Mouse (Mus musculus): Measurements from ENCODE around the gene Slc12a7. TPM values are rescaled to one million over a fixed set of nuclear protein-coding genes. Genes with fewer than 3 reads are reported as not detected.
"Not testable (repeated sequence)": the region's sequence is repeated elsewhere in the genome, so short reads cannot be mapped to it uniquely, and the experiment has no call there.

The Slc12a7 gene
- 10 to 100 TPM; 12.1 to 12.3 TPM for total RNA-seq (2021)

DNA sequence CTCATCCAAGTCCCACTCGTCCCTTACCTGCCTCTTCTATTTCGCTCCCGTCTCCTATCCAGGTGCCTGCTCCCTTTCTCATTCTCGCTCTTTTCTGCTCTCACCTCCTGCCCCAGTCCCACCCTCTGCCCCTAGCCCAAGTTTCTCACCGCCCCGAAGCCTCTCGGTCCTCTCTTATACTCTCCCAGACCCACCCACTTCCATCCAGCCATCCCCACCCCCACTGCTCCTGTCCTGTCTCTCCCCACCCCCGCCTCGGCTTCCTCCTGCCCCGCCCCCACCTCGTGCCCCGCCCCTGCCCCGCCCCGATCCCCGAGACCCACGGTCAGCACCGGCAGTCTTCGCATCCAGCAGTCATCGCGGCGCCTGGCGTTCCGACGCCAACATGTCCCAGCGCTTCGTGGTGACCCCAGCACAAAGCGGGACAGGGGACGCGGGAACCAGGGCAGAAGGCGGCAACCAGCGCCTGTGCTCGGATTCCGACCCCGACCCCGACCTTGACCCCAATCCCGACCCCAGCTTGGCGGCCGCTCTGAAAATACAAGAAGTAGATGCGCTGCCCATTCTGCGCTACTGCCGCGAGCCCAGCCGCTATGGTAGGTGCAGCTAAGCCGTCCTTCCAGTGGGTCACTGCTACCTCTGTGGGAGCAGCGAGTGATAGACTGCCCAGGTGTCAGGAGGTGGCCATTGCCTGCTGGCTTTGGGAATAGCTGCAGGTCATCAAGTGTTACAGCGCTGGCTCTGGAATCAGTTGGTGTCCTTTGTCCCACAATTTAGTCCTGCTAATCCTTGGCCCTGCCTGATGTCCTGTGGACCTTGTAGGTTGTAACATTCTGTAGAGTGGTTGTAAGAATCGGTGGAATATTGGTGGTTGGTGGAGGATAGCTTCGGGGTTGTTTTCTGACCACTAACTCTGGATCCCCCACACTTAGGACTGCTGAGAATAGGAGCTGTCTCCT lies at the start of gene Slc12a7:
TSS of gene Slc12a7 (plus strand) at position 353 of the 959 bp plus-strand sequence.
- intact Hi-C loops (cut with DNase I): no loop called here
- DNase-seq: no peak

DNA sequence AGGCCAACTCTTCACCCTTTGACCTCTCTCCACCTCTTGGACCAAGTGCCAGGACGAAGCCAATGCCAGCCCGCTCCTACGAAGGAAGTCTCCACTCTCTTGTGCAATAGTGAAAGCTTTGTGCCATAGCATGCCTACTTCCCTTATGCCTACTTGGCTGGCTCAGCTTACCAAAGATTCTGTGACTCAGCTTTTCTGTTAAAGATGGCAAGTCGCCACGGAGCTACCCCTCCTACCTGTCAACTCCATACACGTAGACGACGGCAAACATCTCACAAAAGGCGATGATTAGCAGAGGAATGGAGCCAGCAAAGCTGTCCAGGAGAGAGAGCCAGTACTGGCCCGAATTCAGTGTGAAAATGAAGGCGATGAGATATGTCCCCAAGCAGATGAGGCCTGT lies 49.2 kb upstream of the Slc12a7 start:
- DNase-seq: no peak
- intact Hi-C loops (cut with DNase I): loop anchor here (10.0 kb wide), 1 partner anchor 129 kb away; no protein-coding TSS in a partner anchor

DNA sequence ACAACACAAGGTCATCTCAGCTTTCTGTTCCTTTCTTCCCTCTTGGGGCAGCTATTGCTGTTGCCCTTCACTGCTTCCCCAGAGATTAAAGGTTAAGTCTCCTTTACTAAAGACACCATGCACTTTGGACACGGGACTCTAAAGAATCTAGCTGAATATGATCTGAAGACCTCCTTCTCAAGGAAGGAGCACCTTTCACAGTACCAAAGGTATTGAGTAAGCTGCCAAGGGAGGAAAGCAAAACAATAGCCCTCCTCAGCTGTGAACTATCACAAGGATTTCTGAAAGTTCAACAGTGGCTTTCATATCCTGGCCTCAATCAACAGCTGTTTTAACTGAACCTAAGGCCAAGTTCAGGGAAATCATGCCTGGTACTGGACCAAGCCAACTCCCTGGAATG lies 48.5 kb upstream of the Slc12a7 start:
- intact Hi-C loops (cut with DNase I): loop anchor here (10.0 kb wide), 1 partner anchor 130 kb away; no protein-coding TSS in a partner anchor
- DNase-seq: no peak

DNA sequence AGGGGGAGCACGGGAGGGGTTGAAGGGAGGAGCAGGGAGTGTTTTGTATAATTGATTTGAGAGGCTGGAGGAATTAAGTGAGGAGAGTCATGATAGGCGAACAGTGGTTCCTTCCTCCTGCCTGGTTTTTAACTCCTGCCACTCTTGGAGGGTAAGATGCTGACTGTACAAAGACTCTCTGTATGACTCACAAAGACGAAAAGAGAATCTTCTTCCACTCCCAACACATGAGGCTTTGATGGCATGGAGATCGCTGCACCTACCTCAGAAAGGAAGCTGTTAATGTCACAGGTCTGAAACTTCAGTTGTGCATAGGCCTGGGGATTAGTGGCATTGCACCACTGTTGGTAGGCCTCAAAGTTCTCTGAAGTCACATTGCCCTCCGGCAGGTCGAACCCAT lies 47.4 kb upstream of the Slc12a7 start:
- no peak for DNase-seq
- intact Hi-C loops (cut with DNase I): loop anchor here (10.0 kb wide), 1 partner anchor 131 kb away; no protein-coding TSS in a partner anchor

DNA sequence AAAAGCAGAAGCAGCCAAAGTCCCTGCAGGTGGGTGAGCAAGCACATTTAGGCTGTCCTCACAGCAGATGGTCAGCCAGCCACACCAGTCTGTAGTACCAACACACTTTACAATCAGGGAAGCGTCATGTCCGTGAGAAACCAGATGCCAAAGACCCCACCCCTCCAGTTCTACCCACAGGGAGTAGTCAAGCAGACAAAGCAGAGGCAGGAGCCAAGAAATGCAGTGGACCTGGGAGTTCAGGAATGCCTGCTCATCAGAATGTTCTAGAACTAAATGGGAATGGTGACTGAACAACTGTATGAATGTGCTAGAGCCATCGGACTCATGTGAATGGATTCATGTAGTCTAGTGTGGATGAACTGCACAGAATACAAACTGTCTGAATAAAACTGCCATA lies 45.3 kb upstream of the Slc12a7 start:
- intact Hi-C loops (cut with DNase I): loop anchor here (10.0 kb wide), 1 partner anchor 133 kb away; no protein-coding TSS in a partner anchor
- no peak for DNase-seq

DNA sequence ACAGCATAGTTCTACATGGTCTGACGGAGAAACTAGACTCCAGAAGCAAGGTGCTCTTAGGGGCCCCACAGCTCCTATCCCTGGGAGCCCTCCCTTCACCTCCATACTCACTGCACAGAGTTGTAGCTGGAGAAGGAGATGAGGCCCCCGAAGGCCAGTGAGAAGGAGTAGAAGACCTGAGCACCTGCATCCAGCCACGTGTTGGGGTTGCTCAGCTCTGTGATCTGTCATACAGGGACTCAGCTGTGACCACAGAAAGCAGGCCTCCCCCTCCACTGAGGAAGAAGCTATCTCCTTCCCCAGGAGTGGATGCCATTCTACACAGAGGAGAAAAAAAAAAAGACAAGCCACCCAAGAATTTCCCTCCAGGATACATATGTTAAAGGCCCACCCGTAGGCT lies 44.0 kb upstream of the Slc12a7 start:
- intact Hi-C loops (cut with DNase I): loop anchor here (10.0 kb wide), 1 partner anchor 134 kb away; no protein-coding TSS in a partner anchor
- no peak for DNase-seq

DNA sequence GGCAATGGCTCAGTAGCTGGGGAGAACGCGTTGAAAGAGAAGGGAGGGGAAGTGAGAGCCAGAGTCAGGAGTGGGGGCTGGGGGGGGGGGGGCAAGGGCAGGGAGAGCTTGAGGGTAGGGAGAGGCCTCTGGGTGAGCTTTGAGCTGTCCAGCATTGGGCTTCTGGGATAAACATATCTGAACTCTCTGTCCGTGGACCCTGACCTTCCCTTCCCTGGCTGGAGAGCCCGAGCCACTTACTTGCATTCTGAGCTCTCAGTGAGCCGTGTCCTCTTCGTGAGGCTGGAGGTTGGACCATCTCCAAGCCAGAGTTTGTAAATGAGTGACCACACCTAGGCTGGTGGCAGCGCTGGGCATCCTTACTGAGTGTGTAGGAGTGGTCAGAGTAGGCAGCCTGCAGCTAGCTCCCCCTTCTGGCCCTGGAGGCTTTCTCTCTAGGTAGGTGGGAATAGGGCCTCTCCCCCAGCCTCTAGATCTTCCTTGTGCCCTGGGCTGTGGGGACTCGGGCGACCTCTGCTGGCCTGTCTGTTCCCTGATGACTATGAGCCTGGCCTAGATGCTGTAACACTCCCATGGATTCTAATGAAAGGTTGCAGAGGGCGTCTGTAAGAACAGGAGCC lies 40.5 kb upstream of the Slc12a7 start:
- peak; percentile 77 for DNase-seq
- intact Hi-C loops (cut with DNase I): no loop called here

DNA sequence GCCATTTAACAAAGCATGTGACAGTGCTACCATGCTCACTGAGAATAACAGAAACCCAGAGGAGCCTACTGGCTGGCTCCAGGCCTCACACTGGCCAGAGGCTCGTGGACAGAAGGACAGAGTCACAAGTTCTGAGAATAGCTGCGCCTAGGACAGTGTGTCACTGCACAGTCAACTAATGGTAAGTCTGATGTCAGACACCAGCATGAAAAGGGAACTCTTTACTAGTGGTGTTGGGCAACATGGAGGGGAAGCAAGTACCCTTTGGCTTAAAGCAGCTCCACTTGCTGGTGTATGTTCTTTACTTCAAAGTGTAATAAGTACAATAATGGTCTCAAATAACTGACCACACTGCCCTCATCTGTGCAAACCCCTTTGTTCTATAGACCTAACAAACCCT lies 39.6 kb upstream of the Slc12a7 start:
- intact Hi-C loops (cut with DNase I): no loop called here

DNA sequence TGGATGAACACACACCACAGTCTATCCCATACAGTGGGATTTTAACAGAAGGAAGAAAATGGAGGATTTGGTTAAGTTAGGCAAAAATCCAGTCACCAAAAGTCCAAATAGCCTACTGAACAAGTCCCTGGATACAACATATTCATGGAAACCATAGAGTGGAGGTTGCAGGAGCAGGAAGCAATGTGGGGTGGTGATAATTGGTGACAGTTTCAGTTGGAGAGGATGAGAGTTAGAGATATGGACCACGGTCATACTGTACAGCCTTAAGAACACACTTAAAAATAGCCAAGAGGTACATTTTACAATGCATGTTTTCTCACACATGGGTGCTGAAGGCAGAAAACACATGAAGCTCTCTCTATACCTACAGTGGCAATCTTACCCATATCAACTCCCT lies 37.9 kb upstream of the Slc12a7 start:
- intact Hi-C loops (cut with DNase I): no loop called here
- DNase-seq: no peak

More for the DNA sequence above, 39.6 kb upstream of the Slc12a7 start:
- DNase-seq: no peak

GRCm38 (mm10) chr13:73696529-73696928 lies 36.4 kb upstream of the Slc12a7 start:
- no peak for DNase-seq
- intact Hi-C loops (cut with DNase I): no loop called here

DNA sequence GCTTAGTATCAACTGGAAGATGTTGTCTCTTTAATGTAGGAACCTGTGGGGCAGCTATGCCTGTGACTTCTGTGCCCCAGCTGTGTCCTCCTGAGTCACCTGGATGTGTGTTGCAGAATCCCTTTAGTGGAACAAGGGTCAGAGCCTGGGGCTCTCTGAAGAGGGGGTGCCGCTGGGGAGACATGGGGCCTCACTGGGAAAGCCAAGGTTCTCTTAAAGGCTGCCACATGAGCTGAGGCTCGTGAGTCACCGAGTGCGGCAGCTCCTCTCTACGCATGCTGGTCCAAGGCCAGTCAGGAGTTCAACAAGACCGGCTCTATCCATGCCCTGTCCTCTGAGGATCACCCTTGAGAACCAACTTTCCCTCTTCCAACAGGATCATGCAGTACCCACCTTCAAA lies 33.2 kb upstream of the Slc12a7 start:
- DNase-seq: no peak
- intact Hi-C loops (cut with DNase I): no loop called here

GRCm38 (mm10) chr13:73700554-73700953 lies 32.3 kb upstream of the Slc12a7 start:
- no peak for DNase-seq
- intact Hi-C loops (cut with DNase I): no loop called here

DNA sequence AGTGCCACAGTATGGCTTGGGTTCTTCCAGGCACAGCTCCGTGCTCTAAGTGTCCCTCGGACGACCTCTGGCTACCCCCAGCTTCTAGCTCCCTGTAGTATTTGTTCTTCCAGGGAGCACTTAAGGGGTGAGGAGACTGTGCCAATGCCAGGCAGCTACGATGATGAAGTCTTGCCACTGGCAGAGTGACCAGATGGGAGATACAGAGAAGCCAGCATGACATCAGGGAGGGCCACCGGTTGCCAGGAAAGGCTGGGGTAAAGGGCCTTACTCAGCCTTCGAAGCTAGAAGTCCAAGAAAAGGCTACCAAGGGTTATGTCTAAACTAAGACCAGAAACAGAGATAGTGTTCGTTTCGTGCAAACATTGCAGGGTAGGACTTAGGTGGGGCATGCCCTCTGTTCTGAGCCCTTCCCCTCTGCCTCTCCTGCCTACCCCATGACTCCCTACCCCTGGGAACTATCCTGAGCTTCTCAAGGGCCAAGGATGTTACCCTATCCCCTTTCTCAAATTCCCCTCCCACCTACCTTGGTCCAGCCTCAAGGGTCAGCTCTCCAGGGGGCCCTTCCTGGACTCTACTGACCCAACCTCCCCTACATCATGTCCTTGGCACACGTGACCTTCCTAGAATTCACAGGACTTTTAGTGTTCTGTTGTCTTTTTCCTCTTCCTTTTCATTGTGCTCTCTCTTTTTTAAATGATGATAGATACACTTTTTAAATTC lies 31.6 kb upstream of the Slc12a7 start:
- intact Hi-C loops (cut with DNase I): no loop called here
- peak; percentile 63 for DNase-seq

GRCm38 (mm10) chr13:73702776-73703175 lies 30.1 kb upstream of the Slc12a7 start:
- intact Hi-C loops (cut with DNase I): no loop called here
- DNase-seq: no peak

DNA sequence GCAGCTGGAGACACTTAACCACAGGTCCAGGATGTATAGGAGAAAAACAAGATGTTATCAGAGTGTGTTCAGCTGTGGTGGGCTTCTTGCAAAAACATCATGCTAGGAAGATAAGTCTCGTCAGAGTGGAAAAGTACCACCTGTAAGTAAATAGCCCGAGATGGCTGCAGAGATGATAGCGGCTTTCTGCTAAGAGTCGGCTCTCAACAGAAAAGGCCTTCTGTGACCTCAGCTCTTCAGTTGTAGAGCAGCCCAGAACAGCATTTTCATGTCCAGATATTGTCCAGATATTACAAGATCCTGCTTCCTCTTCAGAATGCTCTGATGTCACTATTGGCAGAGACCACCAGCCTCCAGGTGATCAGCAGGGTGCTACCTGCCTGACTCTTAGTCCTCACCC lies 29.4 kb upstream of the Slc12a7 start:
- intact Hi-C loops (cut with DNase I); DNase-seq: not testable (repeated sequence)

GRCm38 (mm10) chr13:73704694-73705325 lies 28.1 kb upstream of the Slc12a7 start, which contains the start of gene Slc6a19:
Gene Slc6a19 (minus strand): TSS chr13:73704865.
- intact Hi-C loops (cut with DNase I): no loop called here
- no peak for DNase-seq

DNA sequence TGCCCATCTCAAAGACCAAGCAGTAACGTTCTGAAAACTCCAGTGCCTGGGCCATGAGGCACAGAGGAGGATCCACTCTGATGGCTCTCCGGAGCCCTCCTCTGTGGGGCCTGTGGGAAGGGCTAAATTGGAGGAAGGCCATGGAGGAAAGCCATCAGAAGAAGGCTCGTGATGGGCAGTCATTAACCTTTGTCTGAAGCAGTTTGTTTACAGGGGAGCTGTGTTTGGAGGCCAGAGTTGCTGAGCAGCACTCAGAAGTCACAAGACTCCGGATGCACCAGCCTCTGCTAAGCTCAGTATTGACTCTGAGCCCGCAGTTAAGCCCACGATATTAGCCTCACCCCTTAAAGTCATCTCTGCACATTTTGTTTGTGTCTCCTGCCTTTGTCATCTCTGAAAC lies 23.4 kb upstream of the Slc12a7 start:
- no peak for DNase-seq
- intact Hi-C loops (cut with DNase I): no loop called here

GRCm38 (mm10) chr13:73711221-73711620 lies 21.7 kb upstream of the Slc12a7 start:
- intact Hi-C loops (cut with DNase I): no loop called here
- DNase-seq: no peak

DNA sequence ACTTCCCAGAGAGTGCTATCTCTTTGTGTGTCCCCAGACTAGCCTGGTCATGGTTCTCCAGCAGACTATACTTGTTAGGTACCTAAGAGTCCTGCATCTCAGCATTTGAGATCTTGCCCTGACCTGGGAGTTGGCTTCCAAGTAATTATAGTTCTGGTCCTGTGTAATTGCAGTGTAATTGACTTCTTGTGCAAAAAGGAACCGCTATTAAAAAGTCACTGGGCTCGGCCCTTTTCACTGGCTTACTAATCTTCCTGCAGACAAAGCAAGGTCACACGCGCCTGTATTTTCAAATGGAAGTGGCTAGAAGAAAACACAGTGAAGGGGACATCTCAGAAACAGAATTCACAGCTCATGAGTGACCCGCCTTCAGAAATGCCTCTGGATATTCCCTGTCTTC lies 21.1 kb upstream of the Slc12a7 start:
- intact Hi-C loops (cut with DNase I): no loop called here
- no peak for DNase-seq

GRCm38 (mm10) chr13:73712228-73712627 lies 20.7 kb upstream of the Slc12a7 start:
- no peak for DNase-seq
- intact Hi-C loops (cut with DNase I): no loop called here
